Mouse (Mus musculus): Measurements from ENCODE around the gene Gm19684. TPM values are rescaled to one million over a fixed set of nuclear protein-coding genes. Genes with fewer than 3 reads are reported as not detected.
"Not testable (repeated sequence)": the region's sequence is repeated elsewhere in the genome, so short reads cannot be mapped to it uniquely, and the experiment has no call there.

Gm19684 gene
- polyA plus RNA-seq, 1 experiment from 2014 or later: not detected

- WGBS: 25% methylated on average over 3 of the region's 3 CpGs
- not testable (repeated sequence) for H3K9ac ChIP-seq (ENCODE audit: low read length); H3K27ac ChIP-seq (replicated peaks in 1 of 2; ENCODE audit: control insufficient read depth in 1 of 2, insufficient read depth in 1 of 2, low read depth in 2 of 2, low read length in 2 of 2); H3K4me3 ChIP-seq (ENCODE audit: control insufficient read depth in 1 of 2, insufficient read depth in 1 of 2, low read depth in 1 of 2, low read length in 2 of 2); H3K36me3 ChIP-seq (ENCODE audit: control insufficient read depth, insufficient read depth, low read length); H3K4me1 ChIP-seq (ENCODE audit: control insufficient read depth in 2 of 2, insufficient read depth in 2 of 2, low read length in 2 of 2); H3K9me3 ChIP-seq (ENCODE audit: control insufficient read depth, low read length); ATAC-seq (ENCODE audit: insufficient number of reproducible peaks, insufficient read depth, low FRiP score, low read depth); H3K4me2 ChIP-seq (ENCODE audit: low read length)
- H3K27me3 ChIP-seq (ENCODE audit: control insufficient read depth, insufficient read depth, low read length): peaks cover 20% of the 10 kb centered on the region
Measured at GRCm38 (mm10) chr17:36116545-36116944, 4.9 kb upstream of the Gm19684 start.

- not testable (repeated sequence) for H3K36me3 ChIP-seq (ENCODE audit: control insufficient read depth, insufficient read depth, low read length); ATAC-seq (ENCODE audit: insufficient number of reproducible peaks, insufficient read depth, low FRiP score, low read depth); H3K4me1 ChIP-seq (ENCODE audit: control insufficient read depth in 2 of 2, insufficient read depth in 2 of 2, low read length in 2 of 2); H3K27ac ChIP-seq (replicated peaks in 1 of 2; ENCODE audit: control insufficient read depth in 1 of 2, insufficient read depth in 1 of 2, low read depth in 2 of 2, low read length in 2 of 2); H3K9me3 ChIP-seq (ENCODE audit: control insufficient read depth, low read length); H3K9ac ChIP-seq (ENCODE audit: low read length)
- 13% methylated on average over 18 of the region's 18 CpGs for WGBS
- H3K4me2 ChIP-seq (ENCODE audit: low read length): peak overlapping the region; percentile 52
- peak overlapping the region in 1 of 2 experiments; percentile 26; a peak in 3 of 4 replicates for H3K4me3 ChIP-seq (ENCODE audit: control insufficient read depth in 1 of 2, insufficient read depth in 1 of 2, low read depth in 1 of 2, low read length in 2 of 2)
- peaks cover 29% of the 10 kb centered on the region for H3K27me3 ChIP-seq (ENCODE audit: control insufficient read depth, insufficient read depth, low read length)
Measured at GRCm38 (mm10) chr17:36120839-36121238, 639 bp upstream of the Gm19684 start.

- H3K4me2 ChIP-seq (ENCODE audit: low read length); H3K9ac ChIP-seq (ENCODE audit: low read length); H3K9me3 ChIP-seq (ENCODE audit: control insufficient read depth, low read length); ATAC-seq (ENCODE audit: insufficient number of reproducible peaks, insufficient read depth, low FRiP score, low read depth); H3K4me3 ChIP-seq (ENCODE audit: control insufficient read depth in 1 of 2, insufficient read depth in 1 of 2, low read depth in 1 of 2, low read length in 2 of 2); H3K27ac ChIP-seq (replicated peaks in 1 of 2; ENCODE audit: control insufficient read depth in 1 of 2, insufficient read depth in 1 of 2, low read depth in 2 of 2, low read length in 2 of 2); H3K4me1 ChIP-seq (ENCODE audit: control insufficient read depth in 2 of 2, insufficient read depth in 2 of 2, low read length in 2 of 2); H3K36me3 ChIP-seq (ENCODE audit: control insufficient read depth, insufficient read depth, low read length): not testable (repeated sequence)
- peaks cover 24% of the 10 kb centered on the region for H3K27me3 ChIP-seq (ENCODE audit: control insufficient read depth, insufficient read depth, low read length)
- 66% methylated on average over 3 of the region's 3 CpGs for WGBS
Measured at GRCm38 (mm10) chr17:36124111-36124510, 2.6 kb downstream of the Gm19684 start.

- ATAC-seq (ENCODE audit: insufficient number of reproducible peaks, insufficient read depth, low FRiP score, low read depth); H3K27ac ChIP-seq (replicated peaks in 1 of 2; ENCODE audit: control insufficient read depth in 1 of 2, insufficient read depth in 1 of 2, low read depth in 2 of 2, low read length in 2 of 2); H3K4me2 ChIP-seq (ENCODE audit: low read length); H3K9ac ChIP-seq (ENCODE audit: low read length); H3K27me3 ChIP-seq (ENCODE audit: control insufficient read depth, insufficient read depth, low read length); H3K36me3 ChIP-seq (ENCODE audit: control insufficient read depth, insufficient read depth, low read length); H3K4me3 ChIP-seq (ENCODE audit: control insufficient read depth in 1 of 2, insufficient read depth in 1 of 2, low read depth in 1 of 2, low read length in 2 of 2); H3K9me3 ChIP-seq (ENCODE audit: control insufficient read depth, low read length); H3K4me1 ChIP-seq (ENCODE audit: control insufficient read depth in 2 of 2, insufficient read depth in 2 of 2, low read length in 2 of 2): not testable (repeated sequence)
- WGBS: 61% methylated on average over 11 of the region's 13 CpGs
Measured at GRCm38 (mm10) chr17:36128525-36128924, 7.0 kb downstream of the Gm19684 start.

- H3K9me3 ChIP-seq (ENCODE audit: control insufficient read depth, low read length): not testable (repeated sequence)
- 13% methylated on average over 24 of the region's 28 CpGs for WGBS
Measured at GRCm38 (mm10) chr17:36128968-36129817, 7.7 kb downstream of the Gm19684 start, which contains the start of gene Gm7030. Gm7030 (minus strand) TSS chr17:36129425.

GRCm38 (mm10) chr17:36131516-36132265, 10.2 kb downstream of the Gm19684 start:
- H3K36me3 ChIP-seq (ENCODE audit: control insufficient read depth, insufficient read depth, low read length): no peaks in the 10 kb centered on the region
- 61% methylated on average over 5 of the region's 5 CpGs for WGBS
- no peaks in the 10 kb centered on the region for H3K4me1 ChIP-seq (ENCODE audit: control insufficient read depth in 2 of 2, insufficient read depth in 2 of 2, low read length in 2 of 2)
- no peak overlapping the region for H3K4me2 ChIP-seq (ENCODE audit: low read length)
- H3K27ac ChIP-seq (replicated peaks in 1 of 2; ENCODE audit: control insufficient read depth in 1 of 2, insufficient read depth in 1 of 2, low read depth in 2 of 2, low read length in 2 of 2): no peak overlapping the region
- H3K9ac ChIP-seq (ENCODE audit: low read length): no peak overlapping the region
- no peak overlapping the region for H3K4me3 ChIP-seq (ENCODE audit: control insufficient read depth in 1 of 2, insufficient read depth in 1 of 2, low read depth in 1 of 2, low read length in 2 of 2)
- no peaks in the 10 kb centered on the region; the same call in 1 of the 2 replicates for H3K27me3 ChIP-seq (ENCODE audit: control insufficient read depth, insufficient read depth, low read length)
- ATAC-seq (ENCODE audit: insufficient number of reproducible peaks, insufficient read depth, low FRiP score, low read depth): no peak
- no peaks in the 10 kb centered on the region for H3K9me3 ChIP-seq (ENCODE audit: control insufficient read depth, low read length)

More at GRCm38 (mm10) chr17:36128968-36129817, 7.7 kb downstream of the Gm19684 start, which contains the start of gene Gm7030:
- not testable (repeated sequence) for H3K36me3 ChIP-seq (ENCODE audit: control insufficient read depth, insufficient read depth, low read length); H3K4me3 ChIP-seq (ENCODE audit: control insufficient read depth in 1 of 2, insufficient read depth in 1 of 2, low read depth in 1 of 2, low read length in 2 of 2); ATAC-seq (ENCODE audit: insufficient number of reproducible peaks, insufficient read depth, low FRiP score, low read depth); H3K27ac ChIP-seq (replicated peaks in 1 of 2; ENCODE audit: control insufficient read depth in 1 of 2, insufficient read depth in 1 of 2, low read depth in 2 of 2, low read length in 2 of 2); H3K9ac ChIP-seq (ENCODE audit: low read length); H3K27me3 ChIP-seq (ENCODE audit: control insufficient read depth, insufficient read depth, low read length); H3K4me2 ChIP-seq (ENCODE audit: low read length); H3K4me1 ChIP-seq (ENCODE audit: control insufficient read depth in 2 of 2, insufficient read depth in 2 of 2, low read length in 2 of 2)

GRCm38 (mm10) chr17:36135421-36136231, 14.1 kb downstream of the Gm19684 start:
- H3K4me1 ChIP-seq (ENCODE audit: control insufficient read depth in 2 of 2, insufficient read depth in 2 of 2, low read length in 2 of 2); H3K27ac ChIP-seq (replicated peaks in 1 of 2; ENCODE audit: control insufficient read depth in 1 of 2, insufficient read depth in 1 of 2, low read depth in 2 of 2, low read length in 2 of 2); H3K36me3 ChIP-seq (ENCODE audit: control insufficient read depth, insufficient read depth, low read length); H3K4me3 ChIP-seq (ENCODE audit: control insufficient read depth in 1 of 2, insufficient read depth in 1 of 2, low read depth in 1 of 2, low read length in 2 of 2); H3K4me2 ChIP-seq (ENCODE audit: low read length); H3K9ac ChIP-seq (ENCODE audit: low read length); ATAC-seq (ENCODE audit: insufficient number of reproducible peaks, insufficient read depth, low FRiP score, low read depth); H3K9me3 ChIP-seq (ENCODE audit: control insufficient read depth, low read length): not testable (repeated sequence)
- H3K27me3 ChIP-seq (ENCODE audit: control insufficient read depth, insufficient read depth, low read length): peaks cover 15% of the 10 kb centered on the region
